Mouse (Mus musculus): Measurements from ENCODE around the gene Tmem30b. TPM values are rescaled to one million over a fixed set of nuclear protein-coding genes. Genes with fewer than 3 reads are reported as not detected.
"Not testable (repeated sequence)": the region's sequence is repeated elsewhere in the genome, so short reads cannot be mapped to it uniquely, and the experiment has no call there.

Gene Tmem30b
- polyA plus RNA-seq, 1 experiment from 2014 or later: 19.4 TPM

- TF ChIP-seq CTCF (IDR thresholded peaks at IDR 0.05) (no peak), EP300 (IDR thresholded peaks at IDR 0.05) (no peak)
- H3K9ac ChIP-seq (replicated peaks; ENCODE audit: low read depth): no peak overlapping the region
- H3K4me2 ChIP-seq (replicated peaks; ENCODE audit: low read depth, low read length): 0 out of 2 replicates have a peak overlapping the region, but pooled peaks have one; percentile 3
- H3K27me3 ChIP-seq (replicated peaks; ENCODE audit: insufficient read depth, low read length): no peaks in the 10 kb centered on the region
- H3K4me3 ChIP-seq (ENCODE audit: low read depth, low read length): no peak overlapping the region
- DNase-seq (ENCODE audit: low spot score) (no peak), ATAC-seq (no peak)
- no peaks in the 10 kb centered on the region for H3K9me3 ChIP-seq (ENCODE audit: low read length)
- H3K36me3 ChIP-seq (ENCODE audit: insufficient read depth, low read length): no peaks in the 10 kb centered on the region
- no peak overlapping the region for H3K27ac ChIP-seq (ENCODE audit: low read length)
- no peaks in the 10 kb centered on the region for H3K4me1 ChIP-seq (ENCODE audit: insufficient read depth, low read depth, low read length)
- 28% methylated on average over 9 of the region's 9 CpGs for WGBS
Measured at GRCm38 (mm10) chr12:73529131-73529530, 17.1 kb downstream of the Tmem30b start.

DNA sequence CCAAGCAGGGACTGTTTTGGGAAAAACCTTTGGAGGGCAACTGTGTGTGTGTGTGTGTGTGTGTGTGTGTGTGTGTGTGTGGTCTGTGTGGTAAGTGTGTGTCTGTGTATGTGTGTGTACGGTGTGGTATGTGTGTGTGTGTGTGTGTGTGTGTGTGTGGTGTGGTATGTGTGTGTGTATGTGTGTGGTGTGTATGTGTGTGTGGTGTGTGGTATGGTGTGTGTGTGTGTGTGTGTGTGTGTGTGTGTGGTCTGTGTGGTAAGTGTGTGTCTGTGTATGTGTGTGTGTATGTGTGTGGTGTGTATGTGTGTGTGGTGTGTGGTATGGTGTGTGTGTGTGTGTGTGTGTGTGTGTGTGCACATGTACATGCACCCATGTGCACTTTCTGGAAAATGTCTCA, 18.1 kb downstream of the Tmem30b start:
- not testable (repeated sequence) for H3K27me3 ChIP-seq (replicated peaks; ENCODE audit: insufficient read depth, low read length); ATAC-seq; H3K4me2 ChIP-seq (replicated peaks; ENCODE audit: low read depth, low read length); H3K9ac ChIP-seq (replicated peaks; ENCODE audit: low read depth); H3K9me3 ChIP-seq (ENCODE audit: low read length); DNase-seq (ENCODE audit: low spot score); H3K4me1 ChIP-seq (ENCODE audit: insufficient read depth, low read depth, low read length); H3K4me3 ChIP-seq (ENCODE audit: low read depth, low read length); H3K27ac ChIP-seq (ENCODE audit: low read length); H3K36me3 ChIP-seq (ENCODE audit: insufficient read depth, low read length)
- 100% methylated on average over 1 of the region's 1 CpGs for WGBS

DNA sequence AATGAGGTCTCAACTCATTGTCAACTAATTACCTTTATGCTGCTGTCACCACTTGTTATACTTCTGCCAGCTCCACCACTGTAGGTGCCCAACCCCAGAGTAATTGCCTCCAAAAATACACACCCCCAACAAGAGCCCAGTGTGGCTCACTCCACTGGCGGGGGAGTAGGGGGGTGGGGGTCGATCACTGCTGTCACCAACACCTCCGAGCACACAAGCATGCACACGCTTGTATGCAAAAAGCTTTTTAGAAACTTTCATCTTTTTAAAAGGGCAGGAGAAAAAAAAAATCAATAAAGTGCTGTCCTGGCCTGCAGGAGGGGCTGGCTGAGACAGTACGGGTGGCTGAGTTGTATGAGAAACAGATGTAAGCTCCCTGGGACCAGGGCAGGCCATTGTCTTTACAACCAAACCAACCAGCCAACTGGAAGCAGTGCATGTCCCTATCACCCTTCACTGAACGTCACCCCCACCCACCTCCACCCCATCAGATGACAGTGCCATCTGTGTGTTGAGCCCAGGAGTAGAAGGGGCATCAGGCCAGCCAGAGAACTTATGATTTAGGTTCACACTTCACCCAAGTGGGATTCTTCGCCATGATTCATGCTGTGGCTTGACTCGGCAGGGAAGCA, 20.8 kb downstream of the Tmem30b start:
- TF ChIP-seq EP300 (IDR thresholded peaks at IDR 0.05) (no peak), CTCF (IDR thresholded peaks at IDR 0.05) (no peak)
- Histone ChIP-seq H3K4me2 (replicated peaks; ENCODE audit: low read depth, low read length) (no peak overlapping the region), H3K4me3 (ENCODE audit: low read depth, low read length) (no peak overlapping the region), H3K27me3 (replicated peaks; ENCODE audit: insufficient read depth, low read length) (no peaks in the 10 kb centered on the region), H3K36me3 (ENCODE audit: insufficient read depth, low read length) (no peaks in the 10 kb centered on the region), H3K9me3 (ENCODE audit: low read length) (no peaks in the 10 kb centered on the region), H3K27ac (ENCODE audit: low read length) (no peak overlapping the region), H3K4me1 (ENCODE audit: insufficient read depth, low read depth, low read length) (no peaks in the 10 kb centered on the region), H3K9ac (replicated peaks; ENCODE audit: low read depth) (no peak overlapping the region)
- DNase-seq (ENCODE audit: low spot score): no peak
- no peak for ATAC-seq
- WGBS: 49% methylated on average over 8 of the region's 8 CpGs

DNA sequence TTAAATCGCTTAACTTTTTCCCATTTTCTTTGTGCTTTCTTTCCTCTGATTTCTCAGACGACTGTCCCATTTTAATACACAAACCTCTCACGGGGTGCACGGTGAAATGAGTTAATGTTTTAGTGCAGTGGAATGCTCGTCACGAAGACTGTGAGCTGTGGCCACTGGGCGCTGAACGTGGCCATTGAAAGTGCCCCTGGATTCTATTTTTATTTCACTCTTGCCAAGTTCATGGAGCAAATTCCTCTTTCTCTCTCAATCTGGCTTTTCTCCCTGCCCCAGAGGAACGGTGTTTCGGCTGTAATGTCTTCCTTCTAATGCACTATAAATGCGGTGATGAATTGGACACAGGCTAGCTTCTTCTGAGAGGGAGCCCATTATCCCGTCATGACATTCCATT, 23.1 kb downstream of the Tmem30b start:
- no peak for DNase-seq (ENCODE audit: low spot score)
- H3K27me3 ChIP-seq (replicated peaks; ENCODE audit: insufficient read depth, low read length): 0 out of 2 replicates have a peak, but pooled peaks cover 3% of the 10 kb centered on the region
- no peak overlapping the region for H3K9ac ChIP-seq (replicated peaks; ENCODE audit: low read depth)
- no peaks in the 10 kb centered on the region for H3K36me3 ChIP-seq (ENCODE audit: insufficient read depth, low read length)
- no peak for ATAC-seq
- WGBS: 71% methylated on average over 12 of the region's 12 CpGs
- TF ChIP-seq CTCF (IDR thresholded peaks at IDR 0.05): no peak
- TF ChIP-seq EP300 (IDR thresholded peaks at IDR 0.05): no peak
- no peaks in the 10 kb centered on the region for H3K9me3 ChIP-seq (ENCODE audit: low read length)
- H3K27ac ChIP-seq (ENCODE audit: low read length): no peak overlapping the region
- H3K4me2 ChIP-seq (replicated peaks; ENCODE audit: low read depth, low read length): no peak overlapping the region
- no peak overlapping the region for H3K4me3 ChIP-seq (ENCODE audit: low read depth, low read length)
- no peaks in the 10 kb centered on the region for H3K4me1 ChIP-seq (ENCODE audit: insufficient read depth, low read depth, low read length)

DNA sequence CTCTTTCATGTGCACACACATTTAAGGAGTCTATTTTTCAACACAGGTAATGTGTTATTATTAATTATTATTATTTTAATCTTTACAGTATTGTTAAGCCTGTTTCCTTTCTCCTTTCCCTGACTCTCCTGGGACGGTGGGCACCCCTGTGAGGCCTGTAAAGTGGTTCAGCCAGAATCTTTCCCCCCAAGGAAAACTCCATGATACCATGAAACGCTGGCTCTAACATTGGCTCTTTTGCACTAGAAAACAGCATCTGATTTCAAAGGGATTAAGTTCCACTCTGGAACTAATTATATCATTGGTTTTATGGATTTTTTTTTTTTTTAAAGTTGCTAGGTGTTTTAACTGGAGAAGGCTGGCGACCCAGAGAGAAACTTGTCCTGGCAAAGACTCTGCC, 24.2 kb downstream of the Tmem30b start:
- TF ChIP-seq CTCF (IDR thresholded peaks at IDR 0.05) (no peak), EP300 (IDR thresholded peaks at IDR 0.05) (no peak)
- Histone ChIP-seq H3K36me3 (ENCODE audit: insufficient read depth, low read length) (no peaks in the 10 kb centered on the region), H3K4me3 (ENCODE audit: low read depth, low read length) (no peak overlapping the region), H3K27me3 (replicated peaks; ENCODE audit: insufficient read depth, low read length) (0 out of 2 replicates have a peak, but pooled peaks cover 3% of the 10 kb centered on the region), H3K9ac (replicated peaks; ENCODE audit: low read depth) (no peak overlapping the region), H3K9me3 (ENCODE audit: low read length) (no peaks in the 10 kb centered on the region), H3K27ac (ENCODE audit: low read length) (no peak overlapping the region), H3K4me1 (ENCODE audit: insufficient read depth, low read depth, low read length) (no peaks in the 10 kb centered on the region), H3K4me2 (replicated peaks; ENCODE audit: low read depth, low read length) (no peak overlapping the region)
- WGBS: 75% methylated on average over 3 of the region's 3 CpGs
- ATAC-seq: no peak
- no peak for DNase-seq (ENCODE audit: low spot score)

DNA sequence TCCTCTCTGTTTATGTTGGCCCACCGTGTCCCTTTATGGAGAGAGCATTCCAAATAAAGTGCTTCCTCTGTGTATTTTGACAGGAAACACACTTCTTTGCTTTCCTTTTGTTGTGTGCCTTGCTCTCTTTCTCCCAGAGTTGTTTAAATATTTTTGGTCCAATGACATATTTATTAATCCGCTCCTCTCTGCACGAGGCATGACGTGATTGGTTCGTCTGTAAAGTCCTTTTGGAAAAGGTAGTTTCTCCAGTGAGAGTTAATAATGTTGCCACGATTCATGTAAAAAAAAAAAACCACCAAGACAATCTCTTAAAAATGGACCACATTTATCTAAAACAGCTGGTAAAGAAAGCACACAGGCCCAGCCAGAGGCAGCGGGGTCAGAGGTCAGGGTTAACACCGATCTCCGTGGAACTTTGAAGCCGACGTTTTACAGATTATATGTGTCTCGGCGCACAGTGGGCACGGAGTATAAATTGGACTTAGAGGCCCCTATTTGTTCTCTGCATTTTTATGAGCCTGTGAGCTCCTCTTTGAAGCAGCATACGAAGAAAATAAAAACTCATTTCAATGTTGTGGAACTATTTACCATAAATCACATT, 24.9 kb downstream of the Tmem30b start:
- H3K4me2 ChIP-seq (replicated peaks; ENCODE audit: low read depth, low read length): no peak overlapping the region
- no peaks in the 10 kb centered on the region for H3K9me3 ChIP-seq (ENCODE audit: low read length)
- no peak for TF ChIP-seq CTCF (IDR thresholded peaks at IDR 0.05)
- no peaks in the 10 kb centered on the region for H3K4me1 ChIP-seq (ENCODE audit: insufficient read depth, low read depth, low read length)
- WGBS: 44% methylated on average over 15 of the region's 15 CpGs
- no peak overlapping the region for H3K4me3 ChIP-seq (ENCODE audit: low read depth, low read length)
- H3K27ac ChIP-seq (ENCODE audit: low read length): no peak overlapping the region
- ATAC-seq (no peak), DNase-seq (ENCODE audit: low spot score) (no peak)
- H3K27me3 ChIP-seq (replicated peaks; ENCODE audit: insufficient read depth, low read length): 0 out of 2 replicates have a peak, but pooled peaks cover 3% of the 10 kb centered on the region
- H3K9ac ChIP-seq (replicated peaks; ENCODE audit: low read depth): no peak overlapping the region
- H3K36me3 ChIP-seq (ENCODE audit: insufficient read depth, low read length): no peaks in the 10 kb centered on the region

Data from lung, postnatal 0 days (tissue).